In the genomic region with DNA sequence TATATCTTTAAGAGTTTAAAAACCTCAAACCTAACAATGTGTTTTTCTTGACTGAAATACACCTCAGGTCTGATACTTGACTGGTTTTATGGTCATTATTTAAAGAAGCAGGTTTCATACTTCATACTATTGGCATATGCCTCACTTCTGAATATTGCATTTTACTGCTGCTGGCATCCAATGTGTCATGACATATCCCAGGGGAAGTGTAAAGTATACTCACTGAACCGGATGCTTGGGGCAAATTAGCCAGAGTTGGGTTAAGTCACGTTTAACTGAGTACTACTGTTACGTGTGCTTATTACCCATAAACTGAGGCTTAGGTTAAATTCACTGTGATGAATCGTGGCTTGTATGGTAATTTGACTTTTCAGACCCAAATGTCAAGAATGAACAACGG, we compare ENCODE assay signal across 8 mouse cellular contexts. TPM values are rescaled to one million over a fixed set of nuclear protein-coding genes. Genes with fewer than 3 reads are reported as not detected.
DNase-seq lines count a peak whose midpoint lies in the region; ATAC-seq and TF ChIP-seq lines count a peak whose summit lies in the region.

No protein-coding gene starts in this region.

- H3K36me3 ChIP-seq in heart, embryonic 13.5 days = no peaks in the 10 kb centered on the region
- no peaks in the 10 kb centered on the region for H3K36me3 ChIP-seq in hindbrain, embryonic 12.5 days
- no peaks in the 10 kb centered on the region for H3K36me3 ChIP-seq in midbrain, embryonic 12.5 days

- no peaks in the 10 kb centered on the region for H3K27me3 ChIP-seq in heart, embryonic 13.5 days (replicated peaks)
- no peaks in the 10 kb centered on the region for H3K27me3 ChIP-seq in hindbrain, embryonic 12.5 days
- H3K27me3 ChIP-seq in midbrain, embryonic 12.5 days = peaks cover 4% of the 10 kb centered on the region; the same call in 1 of the 2 replicates

- TF ChIP-seq CTCF in cortical plate, adult 2 months (IDR thresholded peaks at IDR 0.05; ENCODE audit: extremely low read depth, insufficient read depth, low read length) = no peak

- peaks cover 12% of the 10 kb centered on the region for H3K4me1 ChIP-seq in heart, embryonic 13.5 days
- no peaks in the 10 kb centered on the region for H3K4me1 ChIP-seq in cortical plate, adult 2 months (ENCODE audit: control insufficient read depth, insufficient read depth, low read length)
- H3K4me1 ChIP-seq in hindbrain, embryonic 12.5 days = peaks cover 6% of the 10 kb centered on the region
- peaks cover 7% of the 10 kb centered on the region; the same call in 1 of the 2 replicates for H3K4me1 ChIP-seq in midbrain, embryonic 12.5 days

- H3K9ac ChIP-seq in heart, embryonic 13.5 days = no peak overlapping the region
- H3K9ac ChIP-seq in hindbrain, embryonic 12.5 days = no peak overlapping the region
- no peak overlapping the region for H3K9ac ChIP-seq in midbrain, embryonic 12.5 days (replicated peaks)

- WGBS in heart, embryonic 13.5 days = 80% methylated on average over 5 of the region's 5 CpGs
- 70% methylated on average over 5 of the region's 5 CpGs for WGBS in hindbrain, embryonic 12.5 days
- WGBS in midbrain, embryonic 12.5 days = 79% methylated on average over 5 of the region's 5 CpGs

- ATAC-seq in heart, embryonic 13.5 days (ENCODE audit: extremely low read depth, insufficient number of reproducible peaks, low FRiP score, low TSS enrichment) = no peak
- peak; percentile 44; the same call in 1 of the 2 replicates for ATAC-seq in hindbrain, embryonic 12.5 days (ENCODE audit: low FRiP score)
- ATAC-seq in midbrain, embryonic 12.5 days (ENCODE audit: low FRiP score, low read depth) = peak; percentile 16

- H3K27ac ChIP-seq in heart, embryonic 13.5 days (replicated peaks) = no peak overlapping the region
- H3K27ac ChIP-seq in cortical plate, adult 2 months (ENCODE audit: insufficient read depth, low read length) = no peak overlapping the region
- H3K27ac ChIP-seq in hindbrain, embryonic 12.5 days = no peak overlapping the region
- no peak overlapping the region for H3K27ac ChIP-seq in midbrain, embryonic 12.5 days (replicated peaks)

- TF ChIP-seq POLR2A in cortical plate, adult 2 months (IDR thresholded peaks at IDR 0.05; ENCODE audit: extremely low read depth, insufficient read depth, low read length) = no peak

- no peak for DNase-seq in heart, postnatal 36 days
- no peak for DNase-seq in spleen, postnatal 10 days (ENCODE audit: low spot score in 2 of 2)
- no peak for DNase-seq in spleen, postnatal 14 days (ENCODE audit: low spot score in 2 of 2)
- DNase-seq in testis, postnatal 14 days (ENCODE audit: low spot score) = no peak

- H3K4me3 ChIP-seq in heart, embryonic 13.5 days = peak overlapping the region; percentile 57
- H3K4me3 ChIP-seq in cortical plate, adult 2 months (ENCODE audit: insufficient read depth, low read length) = peak overlapping the region; percentile 51; the same call in 1 of the 2 replicates
- H3K4me3 ChIP-seq in hindbrain, embryonic 12.5 days = peak overlapping the region; percentile 48; the same call in 1 of the 2 replicates
- peak overlapping the region; percentile 57 for H3K4me3 ChIP-seq in midbrain, embryonic 12.5 days

- H3K4me2 ChIP-seq in heart, embryonic 13.5 days = peak overlapping the region; percentile 75
- peak overlapping the region; percentile 44 for H3K4me2 ChIP-seq in hindbrain, embryonic 12.5 days (replicated peaks)
- peak overlapping the region; percentile 67 for H3K4me2 ChIP-seq in midbrain, embryonic 12.5 days (replicated peaks)

- H3K9me3 ChIP-seq in heart, embryonic 13.5 days = no peaks in the 10 kb centered on the region
- H3K9me3 ChIP-seq in hindbrain, embryonic 12.5 days (replicated peaks) = no peaks in the 10 kb centered on the region
- H3K9me3 ChIP-seq in midbrain, embryonic 12.5 days = no peaks in the 10 kb centered on the region

- intact Hi-C loops in heart, postnatal 36 days (cut with DNase I) = loop anchor here (2.0 to 10.0 kb wide), 4 partner anchors 105 to 1549 kb away; a partner anchor contains a TSS

RNA-seq across cellular contexts. Expression of a gene that starts 29.5 kb away (rescaled TPM):
- 1.3 TPM in 2 replicates for polyA plus RNA-seq in heart, embryonic 13.5 days (2015; fragmentation: Nextera tagmentation; extraction: Ambion mirVana)
- total RNA-seq in heart, postnatal 36 days (2021) = 1 to 10 TPM; 2.4 to 3.5 TPM
- polyA plus RNA-seq in cortical plate, adult 2 months (2012; rRNA removed) = 3.5 and 4.2 TPM in 2 replicates
- polyA plus RNA-seq in hindbrain, embryonic 12.5 days (2016; fragmentation: Nextera tagmentation; extraction: Ambion mirVana) = 2.2 and 2.9 TPM in 2 replicates
- polyA plus RNA-seq in midbrain, embryonic 12.5 days (2016; fragmentation: Nextera tagmentation; extraction: Ambion mirVana) = 1.9 and 2.1 TPM in 2 replicates
